Mouse (Mus musculus) frontal cortex, postnatal 14 days (tissue): Measurements from ENCODE around the gene Adam15.

Experiments used
- DNase-seq, 2 experiments: peaks; one replicate each; pipeline ENCODE4 v3.0.0; 2022; ENCODE audit warnings: low spot score in 2 of 2

The Adam15 gene

GRCm38 (mm10) chr3:89299499-89299898 is 50.3 kb downstream of the Adam15 start:
- DNase-seq, result peak in 1 of 2 experiments; percentile 17

GRCm38 (mm10) chr3:89298908-89299307 is 50.9 kb downstream of the Adam15 start:
- no peak for DNase-seq

- no peak for DNase-seq
These were observed 52.9 kb downstream of the Adam15 start for GRCm38 (mm10) chr3:89296761-89297396.

- no peak for DNase-seq
These were observed 54.0 kb downstream of the Adam15 start for GRCm38 (mm10) chr3:89295685-89296230.

- DNase-seq, result no peak
These were observed 55.6 kb downstream of the Adam15 start for GRCm38 (mm10) chr3:89294195-89294594.

- DNase-seq, result no peak
These were observed 56.4 kb downstream of the Adam15 start for GRCm38 (mm10) chr3:89293247-89293918.

GRCm38 (mm10) chr3:89292303-89292702 is 57.5 kb downstream of the Adam15 start:
- DNase-seq, result no peak

GRCm38 (mm10) chr3:89291874-89292273 is 57.9 kb downstream of the Adam15 start:
- no peak for DNase-seq
